8 mouse cellular contexts compared by ENCODE assay signal in the genomic region with DNA sequence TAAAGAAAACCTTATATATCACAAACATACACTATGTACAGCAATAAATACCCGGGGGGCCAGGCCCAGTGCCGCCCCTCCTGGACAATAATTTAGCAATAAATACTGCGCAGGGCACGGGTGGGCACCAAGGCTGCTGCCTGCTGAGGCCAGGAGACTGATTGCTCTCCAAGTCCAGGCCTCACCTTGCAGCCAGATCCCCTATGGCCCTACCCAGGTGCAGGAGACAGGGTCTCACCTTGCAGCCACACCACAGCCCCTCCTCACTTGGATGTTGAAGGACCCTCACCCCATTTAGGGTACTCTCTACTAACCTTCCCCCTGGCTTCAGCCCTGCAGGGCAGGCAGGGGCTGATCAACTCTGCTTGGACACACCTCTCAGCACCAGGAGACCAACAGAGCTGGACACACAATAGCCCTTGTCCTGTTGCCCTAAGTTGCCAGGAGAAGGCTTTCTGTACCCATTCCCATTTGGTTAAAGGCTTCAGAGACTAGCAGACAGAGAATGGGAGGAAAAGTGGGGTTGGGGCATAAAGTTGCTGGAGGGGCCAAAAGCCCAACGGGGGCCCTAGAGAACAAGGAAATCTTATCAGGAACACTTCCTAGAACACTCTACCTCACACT. TPM values are rescaled to one million over a fixed set of nuclear protein-coding genes. Genes with fewer than 3 reads are reported as not detected.
DNase-seq lines count a peak whose midpoint lies in the region; ATAC-seq and TF ChIP-seq lines count a peak whose summit lies in the region.

A gene (minus strand): TSS at position 89 of the 624 bp plus-strand sequence.

- H3K27me3 ChIP-seq in lung, embryonic 16.5 days (ENCODE audit: control insufficient read depth, insufficient read depth, low read depth, low read length), result no peaks in the 10 kb centered on the region
- no peaks in the 10 kb centered on the region for H3K27me3 ChIP-seq in heart, embryonic 13.5 days (replicated peaks)
- H3K27me3 ChIP-seq in midbrain, postnatal 0 days (ENCODE audit: insufficient read depth, low read length), result no peaks in the 10 kb centered on the region

- H3K9me3 ChIP-seq in lung, embryonic 16.5 days (ENCODE audit: control insufficient read depth, low read length), result no peaks in the 10 kb centered on the region
- H3K9me3 ChIP-seq in heart, embryonic 13.5 days, result no peaks in the 10 kb centered on the region
- H3K9me3 ChIP-seq in midbrain, postnatal 0 days (ENCODE audit: low read length), result no peaks in the 10 kb centered on the region

- TF ChIP-seq POLR2A in brain, embryonic 14.5 days (IDR thresholded peaks at IDR 0.05; ENCODE audit: borderline replicate concordance, extremely low read depth, insufficient read depth, insufficient read length, poor library complexity, severe bottlenecking), result no peak

- peak; percentile 27 for ATAC-seq in lung, embryonic 16.5 days (ENCODE audit: low read depth)
- ATAC-seq in heart, embryonic 13.5 days (ENCODE audit: extremely low read depth, insufficient number of reproducible peaks, low FRiP score, low TSS enrichment), result no peak
- peak; percentile 45 for ATAC-seq in midbrain, postnatal 0 days (ENCODE audit: low FRiP score)

- no peak for TF ChIP-seq CTCF in brain, embryonic 14.5 days (IDR thresholded peaks at IDR 0.05; ENCODE audit: borderline replicate concordance, extremely low read depth, insufficient read depth, insufficient read length)
- TF ChIP-seq CTCF in midbrain, postnatal 0 days (IDR thresholded peaks at IDR 0.05), result no peak

- no peak for DNase-seq in lung, postnatal 4 days
- no peak for DNase-seq in brain, embryonic 14.5 days (ENCODE audit: low read depth)
- DNase-seq in left cerebral cortex, postnatal 10 days (ENCODE audit: extremely low spot score in 1 of 2, low spot score in 2 of 2), result no peak
- DNase-seq in midbrain, postnatal 0 days (ENCODE audit: low spot score), result no peak
- no peak for DNase-seq in frontal cortex, postnatal 14 days (ENCODE audit: low spot score in 2 of 2)
- no peak for DNase-seq in cerebellum, adult 18-20 months

- 12% methylated on average over 5 of the region's 5 CpGs for WGBS in lung, embryonic 16.5 days
- 13% methylated on average over 5 of the region's 5 CpGs for WGBS in heart, embryonic 13.5 days
- 15% methylated on average over 5 of the region's 5 CpGs for WGBS in midbrain, postnatal 0 days

- intact Hi-C loops in left cerebral cortex, postnatal 10 days (cut with DNase I), result loop anchor here (2.0 kb wide), 1 partner anchor 152 kb away; no protein-coding TSS in a partner anchor

- peak within 1 kb of the TSS; percentile 77 for H3K9ac ChIP-seq in lung, embryonic 16.5 days (ENCODE audit: low read length)
- peak within 1 kb of the TSS; percentile 90 for H3K9ac ChIP-seq in heart, embryonic 13.5 days
- peak within 1 kb of the TSS; percentile 59 for H3K9ac ChIP-seq in midbrain, postnatal 0 days (replicated peaks; ENCODE audit: low read length, poor library complexity, severe bottlenecking)

- H3K4me1 ChIP-seq in lung, embryonic 16.5 days (replicated peaks; ENCODE audit: control insufficient read depth, insufficient read depth, low read length), result peaks cover 21% of the 10 kb centered on the region
- H3K4me1 ChIP-seq in heart, embryonic 13.5 days, result peaks cover 35% of the 10 kb centered on the region
- peaks cover 3% of the 10 kb centered on the region; the same call in 1 of the 2 replicates for H3K4me1 ChIP-seq in midbrain, postnatal 0 days (ENCODE audit: insufficient read depth, low read length)

- H3K4me2 ChIP-seq in lung, embryonic 16.5 days (ENCODE audit: low read depth, low read length), result peak within 1 kb of the TSS; percentile 85
- H3K4me2 ChIP-seq in heart, embryonic 13.5 days, result peak within 1 kb of the TSS; percentile 96
- H3K4me2 ChIP-seq in midbrain, postnatal 0 days (ENCODE audit: low read depth, low read length, poor library complexity, severe bottlenecking), result peak within 1 kb of the TSS; percentile 97

- peaks cover 27% of the 10 kb centered on the region for H3K36me3 ChIP-seq in lung, embryonic 16.5 days (ENCODE audit: control insufficient read depth, insufficient read depth, low read length)
- peaks cover 62% of the 10 kb centered on the region for H3K36me3 ChIP-seq in heart, embryonic 13.5 days
- peaks cover 51% of the 10 kb centered on the region for H3K36me3 ChIP-seq in midbrain, postnatal 0 days (ENCODE audit: insufficient read depth, low read length)

- peak within 1 kb of the TSS; percentile 99 for H3K4me3 ChIP-seq in lung, embryonic 16.5 days (ENCODE audit: low read length)
- peak within 1 kb of the TSS; percentile 99 for H3K4me3 ChIP-seq in heart, embryonic 13.5 days
- H3K4me3 ChIP-seq in midbrain, postnatal 0 days (ENCODE audit: low read depth, low read length), result peak within 1 kb of the TSS; percentile 64

- H3K27ac ChIP-seq in lung, embryonic 16.5 days (ENCODE audit: low read length), result peak within 1 kb of the TSS; percentile 84
- peak within 1 kb of the TSS; percentile 78 for H3K27ac ChIP-seq in heart, embryonic 13.5 days (replicated peaks)
- H3K27ac ChIP-seq in midbrain, postnatal 0 days (ENCODE audit: low read depth, low read length), result peak within 1 kb of the TSS; percentile 86

RNA-seq across cellular contexts. Expression of the gene that starts here (rescaled TPM):
- polyA plus RNA-seq in lung, embryonic 16.5 days (2015; fragmentation: Nextera tagmentation; extraction: Ambion mirVana), result 31.8 and 32.5 TPM in 2 replicates
- polyA plus RNA-seq in brain, embryonic 14.5 days (2012; rRNA removed), result 59.4 and 85.8 TPM in 2 replicates
- 17.7 and 20.4 TPM in 2 replicates for polyA plus RNA-seq in heart, embryonic 13.5 days (2015; fragmentation: Nextera tagmentation; extraction: Ambion mirVana)
- total RNA-seq in left cerebral cortex, postnatal 10 days (2021), result 10 to 100 TPM; 37.5 to 40.6 TPM
- 31.3 and 39.7 TPM in 2 replicates for total RNA-seq in midbrain, postnatal 0 days (2014; rRNA removed)
- 34.7 and 36.0 TPM in 2 replicates for polyA plus RNA-seq in midbrain, postnatal 0 days (2015; fragmentation: Nextera tagmentation; extraction: Ambion mirVana)
